Comparison of ENCODE assay signal across 11 mouse cellular contexts in genomic region chr8:26471811-26472550, GRCm38 (mm10).
DNase-seq lines count a peak whose midpoint lies in the region; ATAC-seq and TF ChIP-seq lines count a peak whose summit lies in the region.
"Had no signal": no experiment of that assay in that cellular context is flagged by ENCODE, and none has a peak within 500 bp of the region (broad histone marks: within the 10 kb centered on the region; RNA-seq: fewer than 3 reads in every experiment).

No protein-coding gene starts in this region.

- no peak for TF ChIP-seq EP300 in lung, postnatal 0 days (IDR thresholded peaks at IDR 0.05)

- no peaks in the 10 kb centered on the region for H3K36me3 ChIP-seq in kidney, postnatal 0 days (ENCODE audit: insufficient read depth, low read length)
- H3K36me3 ChIP-seq in forebrain, embryonic 10.5 days (replicated peaks): no peaks in the 10 kb centered on the region
- H3K36me3 ChIP-seq in hindbrain, embryonic 16.5 days (ENCODE audit: control insufficient read depth, insufficient read depth, low read length): no peaks in the 10 kb centered on the region
- H3K36me3 ChIP-seq in lung, postnatal 0 days (ENCODE audit: insufficient read depth, low read length): no peaks in the 10 kb centered on the region
- H3K36me3 ChIP-seq: heart, embryonic 13.5 days had no signal

- peak; percentile 58 for DNase-seq in kidney, postnatal 0 days (ENCODE audit: low spot score)
- DNase-seq in kidney, adult 18-20 months: no peak
- peak; percentile 55 for DNase-seq in forebrain, embryonic 10.5 days (ENCODE audit: extremely low spot score, low spot score)
- DNase-seq in retina, adult 2 months (ENCODE audit: low read depth, low spot score): peak; percentile 23
- no peak for DNase-seq in B cell, adult 2 months
- no peak for DNase-seq in spleen, adult 12 weeks (ENCODE audit: low spot score)
- no peak for DNase-seq in lung, postnatal 0 days (ENCODE audit: low spot score)
- DNase-seq: lung, adult 2 months had no signal

- no peaks in the 10 kb centered on the region for H3K9me3 ChIP-seq in kidney, postnatal 0 days (replicated peaks; ENCODE audit: low read length)
- no peaks in the 10 kb centered on the region for H3K9me3 ChIP-seq in forebrain, embryonic 10.5 days
- no peaks in the 10 kb centered on the region for H3K9me3 ChIP-seq in hindbrain, embryonic 16.5 days (ENCODE audit: control insufficient read depth, low read length)
- no peaks in the 10 kb centered on the region for H3K9me3 ChIP-seq in lung, postnatal 0 days (ENCODE audit: low read length)
- H3K9me3 ChIP-seq: heart, embryonic 13.5 days had no signal

- no peak overlapping the region for H3K4me2 ChIP-seq in kidney, postnatal 0 days (ENCODE audit: low read length)
- no peak overlapping the region for H3K4me2 ChIP-seq in hindbrain, embryonic 16.5 days (ENCODE audit: low read length)
- no peak overlapping the region for H3K4me2 ChIP-seq in lung, postnatal 0 days (replicated peaks; ENCODE audit: low read depth, low read length)
- H3K4me2 ChIP-seq: heart, embryonic 13.5 days had no signal

- no peak overlapping the region for H3K4me3 ChIP-seq in kidney, postnatal 0 days (replicated peaks; ENCODE audit: low read depth, low read length)
- no peak overlapping the region for H3K4me3 ChIP-seq in forebrain, embryonic 10.5 days
- no peak overlapping the region for H3K4me3 ChIP-seq in hindbrain, embryonic 16.5 days (ENCODE audit: low read length)
- H3K4me3 ChIP-seq in lung, postnatal 0 days (ENCODE audit: low read depth, low read length): no peak overlapping the region
- H3K4me3 ChIP-seq: heart, embryonic 13.5 days had no signal

- no peak overlapping the region for H3K9ac ChIP-seq in kidney, postnatal 0 days (ENCODE audit: low read depth, low read length)
- no peak overlapping the region for H3K9ac ChIP-seq in hindbrain, embryonic 16.5 days (ENCODE audit: low read depth, low read length)
- H3K9ac ChIP-seq in lung, postnatal 0 days (replicated peaks; ENCODE audit: low read depth): no peak overlapping the region
- H3K9ac ChIP-seq: heart, embryonic 13.5 days had no signal

- TF ChIP-seq CTCF in kidney, postnatal 0 days (IDR thresholded peaks at IDR 0.05; ENCODE audit: low read depth): no peak
- no peak for TF ChIP-seq CTCF in lung, postnatal 0 days (IDR thresholded peaks at IDR 0.05)

- no peaks in the 10 kb centered on the region for H3K27me3 ChIP-seq in kidney, postnatal 0 days (ENCODE audit: insufficient read depth, low read length)
- H3K27me3 ChIP-seq in forebrain, embryonic 10.5 days (ENCODE audit: poor library complexity, severe bottlenecking): peaks cover 99% of the 10 kb centered on the region
- H3K27me3 ChIP-seq in hindbrain, embryonic 16.5 days (replicated peaks; ENCODE audit: control insufficient read depth, insufficient read depth, low read length): no peaks in the 10 kb centered on the region; the same call in 1 of the 2 replicates
- H3K27me3 ChIP-seq in lung, postnatal 0 days (replicated peaks; ENCODE audit: insufficient read depth, low read length): no peaks in the 10 kb centered on the region
- H3K27me3 ChIP-seq: heart, embryonic 13.5 days had no signal

- 19% methylated on average over 12 of the region's 12 CpGs for WGBS in kidney, postnatal 0 days
- 17% methylated on average over 12 of the region's 12 CpGs for WGBS in forebrain, embryonic 10.5 days
- WGBS in hindbrain, embryonic 16.5 days: 15% methylated on average over 12 of the region's 12 CpGs
- WGBS in lung, postnatal 0 days: 31% methylated on average over 12 of the region's 12 CpGs

- no peaks in the 10 kb centered on the region for H3K4me1 ChIP-seq in kidney, postnatal 0 days (replicated peaks; ENCODE audit: insufficient read depth, low read length)
- peaks cover 26% of the 10 kb centered on the region for H3K4me1 ChIP-seq in forebrain, embryonic 10.5 days
- peaks cover 5% of the 10 kb centered on the region for H3K4me1 ChIP-seq in hindbrain, embryonic 16.5 days (ENCODE audit: control insufficient read depth, insufficient read depth, low read depth, low read length)
- no peaks in the 10 kb centered on the region for H3K4me1 ChIP-seq in lung, postnatal 0 days (ENCODE audit: insufficient read depth, low read depth, low read length)

- no peak overlapping the region for H3K27ac ChIP-seq in kidney, postnatal 0 days
- H3K27ac ChIP-seq in forebrain, embryonic 10.5 days: no peak overlapping the region
- H3K27ac ChIP-seq in hindbrain, embryonic 16.5 days (ENCODE audit: low read depth, low read length): no peak overlapping the region
- no peak overlapping the region for H3K27ac ChIP-seq in lung, postnatal 0 days (ENCODE audit: low read length)
- H3K27ac ChIP-seq: heart, embryonic 13.5 days had no signal

- ATAC-seq in kidney, postnatal 0 days (replicated peaks; ENCODE audit: low FRiP score, low read depth): 0 out of 2 replicates have a peak, but pooled peaks have one; percentile 65
- peak; percentile 40; the same call in 1 of the 2 replicates for ATAC-seq in hindbrain, embryonic 16.5 days
- ATAC-seq in lung, postnatal 0 days: no peak
- ATAC-seq: intestine, embryonic 16.5 days had no signal

Comparison
In these comparisons a context has a peak if more than half of its experiments do, and no peak if none do; other contexts are left out.
1. DNase-seq: peak in kidney, postnatal 0 days (single experiment), forebrain, embryonic 10.5 days (single experiment) and retina, adult 2 months (single experiment); none in kidney, adult 18-20 months (single experiment), B cell, adult 2 months (0 of 2), spleen, adult 12 weeks (single experiment) and lung, postnatal 0 days (single experiment).